Mouse (Mus musculus): Measurements from ENCODE around the gene Zdhhc19. TPM values are rescaled to one million over a fixed set of nuclear protein-coding genes. Genes with fewer than 3 reads are reported as not detected.

Zdhhc19 gene
- polyA plus RNA-seq, 1 experiment: not detected

DNA sequence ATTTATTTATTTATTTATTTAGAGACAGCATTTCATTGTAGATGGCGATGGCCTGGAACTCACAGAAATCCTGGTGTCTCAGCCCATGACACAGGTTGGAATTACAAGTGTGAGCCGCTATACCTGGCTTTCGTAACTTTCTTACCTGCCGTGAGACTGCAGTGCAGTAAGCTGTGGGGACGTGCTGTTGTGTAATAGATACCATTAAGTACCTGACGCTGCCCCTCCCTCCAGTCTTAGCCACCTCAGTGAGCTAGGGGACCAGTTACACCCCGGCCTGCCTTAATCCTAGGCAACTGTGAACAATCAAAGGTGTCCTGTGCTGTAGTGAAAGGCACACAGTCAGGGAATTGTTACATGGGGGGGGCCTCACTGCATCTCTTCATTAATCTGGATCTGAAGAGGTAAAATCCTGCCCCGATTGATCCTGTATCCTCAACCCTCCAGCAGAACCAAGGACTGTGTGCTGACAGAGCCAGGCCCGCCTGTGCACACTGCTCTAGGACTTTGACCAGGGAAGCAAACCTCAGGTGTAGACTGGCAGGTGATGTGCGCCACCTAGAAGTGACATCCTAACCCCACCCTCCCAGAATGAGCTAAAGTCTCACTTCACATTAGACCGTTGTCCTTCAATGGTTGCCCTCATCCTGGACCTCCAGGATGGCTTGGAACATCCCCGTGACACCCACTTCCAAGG lies 21.9 kb downstream of the Zdhhc19 start:
- no peaks in the 10 kb centered on the region for H3K4me1 ChIP-seq (ENCODE audit: control insufficient read depth, insufficient read depth, low read length)
- H3K27ac ChIP-seq (ENCODE audit: insufficient read depth, low read length): no peak overlapping the region
- H3K27me3 ChIP-seq (ENCODE audit: control insufficient read depth, insufficient read depth, low read length): no peaks in the 10 kb centered on the region
- WGBS: 89% methylated on average over 12 of the region's 12 CpGs
- H3K4me3 ChIP-seq (replicated peaks; ENCODE audit: insufficient read depth, low read depth, low read length): no peak overlapping the region
- TF ChIP-seq POLR2A (IDR thresholded peaks at IDR 0.05; ENCODE audit: borderline replicate concordance, insufficient read depth, low read length) (no peak), CTCF (IDR thresholded peaks at IDR 0.05; ENCODE audit: borderline replicate concordance, insufficient read depth, low read depth, low read length) (no peak)
- no peak for DNase-seq

DNA sequence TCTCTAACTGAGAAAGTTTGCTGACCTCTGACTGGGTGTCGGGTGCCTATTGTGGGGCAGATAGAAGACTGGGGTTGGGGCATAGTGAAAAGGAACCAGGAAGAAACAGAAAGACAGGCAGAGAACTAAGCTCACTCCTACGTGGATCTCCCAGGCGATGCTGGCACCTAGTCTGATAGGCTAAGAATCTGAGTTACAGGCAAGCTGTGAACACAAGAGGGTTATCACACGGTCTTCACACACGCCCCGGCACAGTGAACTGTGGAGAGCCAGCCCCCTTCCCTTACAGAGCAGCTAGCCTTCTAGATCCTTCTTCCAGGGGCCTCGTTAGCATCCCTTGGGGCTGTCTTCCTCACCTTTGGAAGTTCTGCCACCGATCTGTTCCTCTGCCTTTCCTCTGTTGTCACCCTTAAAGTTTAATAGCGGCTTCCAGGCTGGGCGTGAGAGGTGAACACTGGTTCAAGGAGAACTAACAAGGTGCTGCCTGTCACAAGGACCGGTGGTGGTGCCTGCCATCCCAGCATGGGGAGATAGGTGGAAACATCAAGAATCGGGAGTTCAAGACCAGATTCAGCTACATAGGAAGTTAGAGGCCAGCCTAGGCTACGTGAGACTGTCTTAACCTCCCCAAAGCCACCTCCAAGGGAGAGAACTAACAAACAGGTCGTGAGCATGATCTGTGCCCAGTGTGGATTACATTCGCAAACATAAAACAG lies 23.7 kb downstream of the Zdhhc19 start:
- H3K27ac ChIP-seq (ENCODE audit: insufficient read depth, low read length): no peak overlapping the region
- no peaks in the 10 kb centered on the region for H3K4me1 ChIP-seq (ENCODE audit: control insufficient read depth, insufficient read depth, low read length)
- H3K4me3 ChIP-seq (replicated peaks; ENCODE audit: insufficient read depth, low read depth, low read length): no peak overlapping the region
- DNase-seq: no peak
- no peaks in the 10 kb centered on the region for H3K27me3 ChIP-seq (ENCODE audit: control insufficient read depth, insufficient read depth, low read length)
- WGBS: 84% methylated on average over 15 of the region's 15 CpGs
- TF ChIP-seq CTCF (IDR thresholded peaks at IDR 0.05; ENCODE audit: borderline replicate concordance, insufficient read depth, low read depth, low read length) (no peak), POLR2A (IDR thresholded peaks at IDR 0.05; ENCODE audit: borderline replicate concordance, insufficient read depth, low read length) (no peak)

DNA sequence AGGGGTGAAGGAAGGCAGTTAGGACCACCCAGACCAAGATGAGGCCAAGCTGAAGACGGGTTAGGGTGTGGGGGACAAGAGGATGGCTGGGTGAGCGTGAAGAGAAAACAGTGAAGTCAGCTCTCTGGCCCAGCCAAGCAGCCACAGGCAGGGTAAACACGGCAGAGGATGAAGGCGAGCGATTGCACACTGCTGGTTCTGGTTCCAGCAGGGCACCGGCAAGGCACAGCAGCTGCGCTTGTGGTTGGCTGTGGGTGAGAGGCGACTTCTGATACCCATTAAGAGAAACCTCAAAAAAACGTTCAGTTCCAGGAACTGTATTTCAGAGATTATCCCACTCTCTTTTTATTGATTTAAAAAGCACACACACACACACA lies 24.3 kb downstream of the Zdhhc19 start:
- no peaks in the 10 kb centered on the region for H3K27me3 ChIP-seq (ENCODE audit: control insufficient read depth, insufficient read depth, low read length)
- no peak overlapping the region for H3K27ac ChIP-seq (ENCODE audit: insufficient read depth, low read length)
- WGBS: 44% methylated on average over 9 of the region's 9 CpGs
- H3K4me3 ChIP-seq (replicated peaks; ENCODE audit: insufficient read depth, low read depth, low read length): no peak overlapping the region
- DNase-seq: no peak
- no peaks in the 10 kb centered on the region for H3K4me1 ChIP-seq (ENCODE audit: control insufficient read depth, insufficient read depth, low read length)
- TF ChIP-seq CTCF (IDR thresholded peaks at IDR 0.05; ENCODE audit: borderline replicate concordance, insufficient read depth, low read depth, low read length) (no peak), POLR2A (IDR thresholded peaks at IDR 0.05; ENCODE audit: borderline replicate concordance, insufficient read depth, low read length) (no peak)

DNA sequence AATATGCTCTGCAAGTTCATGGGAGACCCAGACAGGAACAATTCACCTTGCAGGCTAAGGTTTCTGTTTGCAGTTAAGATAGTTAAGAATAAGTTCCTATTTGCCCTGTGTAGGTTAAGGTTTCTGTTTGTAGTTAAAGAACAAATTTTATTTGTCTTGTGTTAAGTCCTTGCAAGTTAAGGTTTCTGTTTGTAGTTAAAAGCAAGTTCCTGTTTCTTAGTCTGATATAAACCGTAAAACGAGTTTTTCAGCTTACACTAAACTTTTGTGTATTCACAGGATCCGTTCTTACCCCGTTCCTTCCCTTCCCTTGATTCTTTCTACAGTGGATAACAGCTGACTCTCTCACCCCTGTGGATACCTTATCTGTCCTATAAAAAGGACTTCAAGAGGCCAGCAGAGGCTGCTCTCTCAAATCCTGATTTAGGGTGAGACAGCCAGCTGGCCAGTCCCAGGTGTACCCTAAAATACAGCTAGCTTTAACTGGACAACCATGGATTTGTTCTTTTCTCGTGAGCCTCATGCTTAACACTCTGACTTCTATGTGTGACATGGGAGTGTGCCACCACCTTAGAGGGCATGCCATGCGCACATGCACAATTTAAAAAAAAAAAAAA lies 26.6 kb downstream of the Zdhhc19 start:
- Histone ChIP-seq H3K4me1 (ENCODE audit: control insufficient read depth, insufficient read depth, low read length) (no peaks in the 10 kb centered on the region), H3K27ac (ENCODE audit: insufficient read depth, low read length) (no peak overlapping the region), H3K27me3 (ENCODE audit: control insufficient read depth, insufficient read depth, low read length) (no peaks in the 10 kb centered on the region), H3K4me3 (replicated peaks; ENCODE audit: insufficient read depth, low read depth, low read length) (no peak overlapping the region)
- TF ChIP-seq POLR2A (IDR thresholded peaks at IDR 0.05; ENCODE audit: borderline replicate concordance, insufficient read depth, low read length): no peak
- no peak for TF ChIP-seq CTCF (IDR thresholded peaks at IDR 0.05; ENCODE audit: borderline replicate concordance, insufficient read depth, low read depth, low read length)
- no peak for DNase-seq
- 93% methylated on average over 6 of the region's 6 CpGs for WGBS

DNA sequence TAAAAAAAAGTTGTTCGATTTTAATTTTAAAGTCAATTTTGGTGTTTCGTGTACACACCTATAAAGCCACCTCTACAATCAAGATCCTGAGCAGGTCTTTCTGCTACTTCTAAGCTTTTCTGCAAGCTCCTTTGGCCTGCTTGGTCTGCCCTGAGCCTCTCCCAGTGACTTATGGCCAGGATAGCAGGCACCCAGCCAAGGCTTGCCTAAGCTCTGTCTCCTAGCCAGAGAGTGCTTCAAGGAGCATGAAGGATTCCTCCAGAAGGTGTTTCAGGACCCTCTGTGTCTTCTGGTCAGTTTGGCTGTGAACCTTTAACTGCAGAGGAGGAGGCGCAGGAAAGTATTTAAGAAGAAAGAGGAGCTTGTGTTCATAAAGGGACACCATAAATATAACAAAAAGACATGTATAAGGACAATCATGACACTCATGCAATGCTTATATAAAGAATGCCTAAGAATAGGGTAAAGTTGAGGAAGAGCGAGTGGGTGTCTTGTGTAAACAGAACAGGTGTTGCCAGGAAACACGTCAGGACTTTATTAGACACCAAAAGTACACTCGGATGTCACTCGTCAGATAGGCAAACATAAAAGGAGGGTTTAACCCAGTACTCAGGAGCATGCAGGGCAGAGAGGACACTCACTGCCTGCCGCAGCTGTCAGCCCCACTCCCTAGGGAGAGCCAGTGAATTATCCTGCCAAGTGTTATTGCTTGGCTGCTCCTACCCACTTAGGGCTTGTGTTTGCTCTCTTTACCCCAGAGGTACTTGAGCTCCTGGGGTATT lies 27.6 kb downstream of the Zdhhc19 start:
- no peak for TF ChIP-seq CTCF (IDR thresholded peaks at IDR 0.05; ENCODE audit: borderline replicate concordance, insufficient read depth, low read depth, low read length)
- no peak for TF ChIP-seq POLR2A (IDR thresholded peaks at IDR 0.05; ENCODE audit: borderline replicate concordance, insufficient read depth, low read length)
- peak; percentile 44 to 55 for DNase-seq
- Histone ChIP-seq H3K27ac (ENCODE audit: insufficient read depth, low read length) (no peak overlapping the region), H3K4me3 (replicated peaks; ENCODE audit: insufficient read depth, low read depth, low read length) (no peak overlapping the region), H3K27me3 (ENCODE audit: control insufficient read depth, insufficient read depth, low read length) (no peaks in the 10 kb centered on the region), H3K4me1 (ENCODE audit: control insufficient read depth, insufficient read depth, low read length) (no peaks in the 10 kb centered on the region)
- 43% methylated on average over 8 of the region's 8 CpGs for whole genome bisulfite sequencing

DNA sequence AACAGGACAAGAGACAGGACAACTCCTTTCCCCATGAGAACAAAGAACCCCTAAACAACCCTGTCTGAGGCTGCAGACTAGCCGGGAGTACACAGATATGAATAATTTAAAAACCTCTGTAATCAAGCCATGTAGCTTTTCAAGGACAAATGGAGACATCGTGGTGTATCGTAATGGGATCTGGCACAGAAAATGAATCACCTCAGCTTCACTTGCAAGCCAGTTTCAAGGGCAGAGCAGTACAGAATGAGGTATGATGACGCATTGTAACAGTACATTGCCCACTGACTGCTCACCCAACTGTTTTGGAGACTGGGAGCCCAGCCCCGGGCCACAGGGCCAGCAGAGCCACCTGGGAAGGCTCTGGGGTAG lies 28.2 kb downstream of the Zdhhc19 start:
- Histone ChIP-seq H3K27me3 (ENCODE audit: control insufficient read depth, insufficient read depth, low read length) (no peaks in the 10 kb centered on the region), H3K27ac (ENCODE audit: insufficient read depth, low read length) (no peak overlapping the region), H3K4me1 (ENCODE audit: control insufficient read depth, insufficient read depth, low read length) (no peaks in the 10 kb centered on the region), H3K4me3 (replicated peaks; ENCODE audit: insufficient read depth, low read depth, low read length) (no peak overlapping the region)
- DNase-seq: no peak
- WGBS: 36% methylated on average over 5 of the region's 5 CpGs
- TF ChIP-seq CTCF (IDR thresholded peaks at IDR 0.05; ENCODE audit: borderline replicate concordance, insufficient read depth, low read depth, low read length) (no peak), POLR2A (IDR thresholded peaks at IDR 0.05; ENCODE audit: borderline replicate concordance, insufficient read depth, low read length) (no peak)

- no peak overlapping the region for H3K27ac ChIP-seq (ENCODE audit: insufficient read depth, low read length)
- 44% methylated on average over 7 of the region's 7 CpGs for WGBS
- TF ChIP-seq CTCF (IDR thresholded peaks at IDR 0.05; ENCODE audit: borderline replicate concordance, insufficient read depth, low read depth, low read length) (no peak), POLR2A (IDR thresholded peaks at IDR 0.05; ENCODE audit: borderline replicate concordance, insufficient read depth, low read length) (no peak)
Measured at GRCm38 (mm10) chr16:32526906-32527305, 30.8 kb downstream of the Zdhhc19 start.

More at GRCm38 (mm10) chr16:32526906-32527305, 30.8 kb downstream of the Zdhhc19 start:
- no peak overlapping the region for H3K4me3 ChIP-seq (replicated peaks; ENCODE audit: insufficient read depth, low read depth, low read length)
- H3K4me1 ChIP-seq (ENCODE audit: control insufficient read depth, insufficient read depth, low read length): no peaks in the 10 kb centered on the region
- no peaks in the 10 kb centered on the region for H3K27me3 ChIP-seq (ENCODE audit: control insufficient read depth, insufficient read depth, low read length)
- no peak for DNase-seq

Measured in cerebellum, adult 2 months (tissue).